Mouse (Mus musculus) Muller cell, postnatal 12 days (primary cell): Measurements from ENCODE around the gene Gm10188.

ENCODE experiments used
- DNase-seq: peaks from one replicate; pipeline ENCODE4 v3.0.0-alpha.2; 2015; ENCODE audit errors: inconsistent ontology term

Gm10188 gene

GRCm38 (mm10) chr1:132229667-132230066 is at the start of gene Gm10188:
Gene Gm10188 (minus strand): TSS chr1:132229767.
- no peak for DNase-seq

GRCm38 (mm10) chr1:132277124-132277523 is 47.6 kb upstream of the Gm10188 start:
- no peak for DNase-seq

GRCm38 (mm10) chr1:132276694-132277093 is 47.1 kb upstream of the Gm10188 start:
- DNase-seq = no peak

- no peak for DNase-seq
Observed at GRCm38 (mm10) chr1:132271237-132271636, 41.7 kb upstream of the Gm10188 start.

- no peak for DNase-seq
Observed at GRCm38 (mm10) chr1:132268418-132269060, 39.0 kb upstream of the Gm10188 start.

- DNase-seq = no peak
Observed at GRCm38 (mm10) chr1:132267959-132268358, 38.4 kb upstream of the Gm10188 start.

GRCm38 (mm10) chr1:132266791-132267557 is 37.4 kb upstream of the Gm10188 start:
- no peak for DNase-seq

- no peak for DNase-seq
Observed at GRCm38 (mm10) chr1:132265936-132266335, 36.4 kb upstream of the Gm10188 start.

GRCm38 (mm10) chr1:132265211-132265859 is 35.8 kb upstream of the Gm10188 start:
- DNase-seq = no peak

GRCm38 (mm10) chr1:132264577-132264976 is 35.0 kb upstream of the Gm10188 start:
- DNase-seq = peak; percentile 14

- DNase-seq = no peak
Observed at GRCm38 (mm10) chr1:132263618-132264017, 34.1 kb upstream of the Gm10188 start.

GRCm38 (mm10) chr1:132261058-132261457 is 31.5 kb upstream of the Gm10188 start:
- no peak for DNase-seq

GRCm38 (mm10) chr1:132260331-132260730 is 30.8 kb upstream of the Gm10188 start:
- DNase-seq = no peak

- no peak for DNase-seq
Observed at GRCm38 (mm10) chr1:132254467-132254866, 24.9 kb upstream of the Gm10188 start.

GRCm38 (mm10) chr1:132246641-132247040 is 17.1 kb upstream of the Gm10188 start:
- DNase-seq = no peak

- no peak for DNase-seq
Observed at GRCm38 (mm10) chr1:132246137-132246536, 16.6 kb upstream of the Gm10188 start.

- DNase-seq = no peak
Observed at GRCm38 (mm10) chr1:132245010-132245409, 15.4 kb upstream of the Gm10188 start.

GRCm38 (mm10) chr1:132237585-132238159 is 8.1 kb upstream of the Gm10188 start:
- peak; percentile 42 for DNase-seq

- DNase-seq = no peak
Observed at GRCm38 (mm10) chr1:132234757-132235273, 5.2 kb upstream of the Gm10188 start.

- DNase-seq = no peak
Observed at GRCm38 (mm10) chr1:132233566-132233965, 4.0 kb upstream of the Gm10188 start.

GRCm38 (mm10) chr1:132231470-132232274 is 2.1 kb upstream of the Gm10188 start:
- DNase-seq = no peak
